In the genomic region with DNA sequence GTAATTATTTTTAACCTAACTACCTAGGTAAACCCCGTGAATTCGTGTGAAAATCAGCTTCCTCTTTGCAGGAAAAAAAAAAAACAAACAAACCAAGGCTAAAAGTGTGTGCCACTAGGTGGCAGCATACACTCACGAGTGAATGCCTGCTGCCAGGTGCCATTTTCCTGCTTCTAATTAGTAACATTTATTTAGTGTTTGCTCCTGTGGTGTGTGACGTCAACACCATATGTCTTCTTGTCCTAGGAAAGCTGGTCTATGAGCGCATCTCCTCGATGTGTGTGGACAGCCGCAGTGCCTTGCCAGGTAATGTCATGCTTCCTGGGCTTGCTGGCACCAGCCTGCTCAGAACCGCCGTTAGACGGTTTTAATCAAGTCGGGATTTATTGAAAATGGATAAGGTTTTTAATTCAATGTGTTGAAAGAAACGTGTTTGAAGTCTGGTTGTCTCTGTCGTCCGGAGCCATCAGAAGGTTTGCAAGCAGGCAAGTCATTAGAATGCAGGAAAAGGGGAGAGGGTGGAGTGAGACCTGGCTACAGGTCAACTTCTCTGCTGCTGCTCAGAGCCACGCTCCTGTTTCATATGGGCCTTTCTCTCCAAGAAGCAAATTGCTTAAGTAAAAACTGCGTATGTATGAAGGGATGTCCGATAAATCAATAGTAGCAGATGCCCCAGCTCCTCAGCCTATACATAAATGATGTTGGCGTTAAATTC, we compare ENCODE assay signal across 8 mouse cellular contexts. TPM values are rescaled to one million over a fixed set of nuclear protein-coding genes. Genes with fewer than 3 reads are reported as not detected.
A peak's percentile ranks its signal among the peaks of the same experiment; 100 is the strongest.
DNase-seq lines count a peak whose midpoint lies in the region; ATAC-seq and TF ChIP-seq lines count a peak whose summit lies in the region.

No protein-coding gene starts in this region.

- no peak overlapping the region for H3K9ac ChIP-seq in kidney, embryonic 14.5 days (ENCODE audit: low read depth, low read length)
- no peak overlapping the region for H3K9ac ChIP-seq in hindbrain, embryonic 12.5 days

- H3K4me2 ChIP-seq in kidney, embryonic 14.5 days (replicated peaks; ENCODE audit: low read depth, low read length), result no peak overlapping the region
- no peak overlapping the region for H3K4me2 ChIP-seq in hindbrain, embryonic 12.5 days (replicated peaks)

- peak; percentile 48; the same call in 1 of the 2 replicates for TF ChIP-seq CTCF in bone marrow macrophage, adult 2 months (IDR thresholded peaks at IDR 0.05; ENCODE audit: low read depth, low read length)

- H3K4me1 ChIP-seq in kidney, embryonic 14.5 days (ENCODE audit: control insufficient read depth, insufficient read depth, low read length), result no peaks in the 10 kb centered on the region
- H3K4me1 ChIP-seq in bone marrow macrophage, adult 2 months (ENCODE audit: control insufficient read depth, insufficient read depth, low read length), result no peaks in the 10 kb centered on the region
- H3K4me1 ChIP-seq in hindbrain, embryonic 12.5 days, result peaks cover 8% of the 10 kb centered on the region; the same call in 1 of the 2 replicates
- 0 out of 2 replicates have a peak, but pooled peaks cover 4% of the 10 kb centered on the region for H3K4me1 ChIP-seq in midbrain, embryonic 10.5 days

- H3K4me3 ChIP-seq in kidney, embryonic 14.5 days (ENCODE audit: low read length), result no peak overlapping the region
- H3K4me3 ChIP-seq in bone marrow macrophage, adult 2 months (ENCODE audit: insufficient read depth, low read length), result no peak overlapping the region
- no peak overlapping the region for H3K4me3 ChIP-seq in hindbrain, embryonic 12.5 days
- no peak overlapping the region for H3K4me3 ChIP-seq in midbrain, embryonic 10.5 days

- WGBS in kidney, embryonic 14.5 days, result 65% methylated on average over 18 of the region's 18 CpGs
- 59% methylated on average over 18 of the region's 18 CpGs for WGBS in hindbrain, embryonic 12.5 days
- WGBS in midbrain, embryonic 10.5 days, result 67% methylated on average over 18 of the region's 18 CpGs

- H3K9me3 ChIP-seq in kidney, embryonic 14.5 days (ENCODE audit: control insufficient read depth, low read length), result no peaks in the 10 kb centered on the region
- H3K9me3 ChIP-seq in hindbrain, embryonic 12.5 days (replicated peaks), result no peaks in the 10 kb centered on the region
- H3K9me3 ChIP-seq in midbrain, embryonic 10.5 days (replicated peaks), result no peaks in the 10 kb centered on the region

- no peak for TF ChIP-seq POLR2A in bone marrow macrophage, adult 2 months (IDR thresholded peaks at IDR 0.05; ENCODE audit: borderline replicate concordance, low read depth, low read length)

- H3K27me3 ChIP-seq in kidney, embryonic 14.5 days (ENCODE audit: control insufficient read depth, insufficient read depth, low read length), result no peaks in the 10 kb centered on the region
- H3K27me3 ChIP-seq in hindbrain, embryonic 12.5 days, result no peaks in the 10 kb centered on the region
- no peaks in the 10 kb centered on the region for H3K27me3 ChIP-seq in midbrain, embryonic 10.5 days (ENCODE audit: low read depth, poor library complexity, severe bottlenecking)

- H3K27ac ChIP-seq in kidney, embryonic 14.5 days (ENCODE audit: low read depth, low read length), result no peak overlapping the region
- H3K27ac ChIP-seq in bone marrow macrophage, adult 2 months (ENCODE audit: insufficient read depth, low read depth, low read length), result no peak overlapping the region
- no peak overlapping the region for H3K27ac ChIP-seq in hindbrain, embryonic 12.5 days
- no peak overlapping the region for H3K27ac ChIP-seq in midbrain, embryonic 10.5 days (replicated peaks)

- peak; percentile 35 for DNase-seq in kidney, adult 11 months
- DNase-seq in layer of hippocampus, postnatal 36 days, result peak; percentile 48 to 64
- DNase-seq in midbrain, embryonic 10.5 days (ENCODE audit: low spot score), result peak; percentile 46
- DNase-seq in right cerebral cortex, postnatal 4 days, result peak; percentile 70

- H3K36me3 ChIP-seq in kidney, embryonic 14.5 days (ENCODE audit: control insufficient read depth, insufficient read depth, low read length), result peaks cover 19% of the 10 kb centered on the region; the same call in 1 of the 2 replicates
- peaks cover 42% of the 10 kb centered on the region for H3K36me3 ChIP-seq in hindbrain, embryonic 12.5 days
- peaks cover 34% of the 10 kb centered on the region for H3K36me3 ChIP-seq in midbrain, embryonic 10.5 days

- ATAC-seq in kidney, embryonic 14.5 days (ENCODE audit: low FRiP score, low TSS enrichment), result no peak
- ATAC-seq in erythroblast, adult 5-6 weeks (replicated peaks; ENCODE audit: low FRiP score, poor library complexity, severe bottlenecking), result peak; percentile 71
- ATAC-seq in hindbrain, embryonic 12.5 days (ENCODE audit: low FRiP score), result peak; percentile 56

RNA-seq across cellular contexts. Expression of gene Vps35l, which starts 26.2 kb away (rescaled TPM):
- 52.3 and 69.6 TPM in 2 replicates for polyA plus RNA-seq in kidney, embryonic 14.5 days (2014; fragmentation: Nextera tagmentation; extraction: Ambion mirVana)
- 93.5 and 120 TPM in 2 replicates for polyA plus RNA-seq in bone marrow macrophage, adult 2 months (2012; ENCODE audit: insufficient read depth, insufficient read length, missing spikeins)
- total RNA-seq in erythroblast, adult 5-6 weeks (2015; ENCODE audit: low replicate concordance), result 18.1 and 21.1 TPM in 2 replicates
- total RNA-seq in erythroblast, adult 5-6 weeks (2017; ENCODE audit: low replicate concordance), result 28.6 and 32.9 TPM in 2 replicates
- 98.2 and 101 TPM in 2 replicates for polyA plus RNA-seq in hindbrain, embryonic 12.5 days (2016; fragmentation: Nextera tagmentation; extraction: Ambion mirVana)
- 10 to 100 TPM; 54.7 to 60.8 TPM for total RNA-seq in layer of hippocampus, postnatal 36 days (2021)
- polyA plus RNA-seq in midbrain, embryonic 10.5 days (2016; fragmentation: Nextera tagmentation; extraction: Ambion mirVana), result 68.6 and 84.0 TPM in 2 replicates

RNA-seq across cellular contexts. Expression of gene Ccp110, which starts 53.9 kb away (rescaled TPM):
- 9.4 and 13.5 TPM in 2 replicates for polyA plus RNA-seq in kidney, embryonic 14.5 days (2014; fragmentation: Nextera tagmentation; extraction: Ambion mirVana)
- polyA plus RNA-seq in bone marrow macrophage, adult 2 months (2012; ENCODE audit: insufficient read depth, insufficient read length, missing spikeins), result 6.1 and 7.0 TPM in 2 replicates
- 18.3 and 25.1 TPM in 2 replicates for total RNA-seq in erythroblast, adult 5-6 weeks (2015; ENCODE audit: low replicate concordance)
- 20.1 and 27.7 TPM in 2 replicates for total RNA-seq in erythroblast, adult 5-6 weeks (2017; ENCODE audit: low replicate concordance)
- 34.2 and 38.6 TPM in 2 replicates for polyA plus RNA-seq in hindbrain, embryonic 12.5 days (2016; fragmentation: Nextera tagmentation; extraction: Ambion mirVana)
- total RNA-seq in layer of hippocampus, postnatal 36 days (2021), result 10 to 100 TPM; 51.7 to 52.3 TPM
- polyA plus RNA-seq in midbrain, embryonic 10.5 days (2016; fragmentation: Nextera tagmentation; extraction: Ambion mirVana), result 33.0 and 40.4 TPM in 2 replicates
